Mouse (Mus musculus): ENCODE data around the gene Cul5. TPM values are rescaled to one million over a fixed set of nuclear protein-coding genes. Genes with fewer than 3 reads are reported as not detected.

Gene Cul5
- total RNA-seq (2014; rRNA removed), result 59.3 and 72.5 TPM in 2 replicates
- polyA plus RNA-seq (2015; fragmentation: Nextera tagmentation; extraction: Ambion mirVana), result 25.2 and 40.9 TPM in 2 replicates

DNA sequence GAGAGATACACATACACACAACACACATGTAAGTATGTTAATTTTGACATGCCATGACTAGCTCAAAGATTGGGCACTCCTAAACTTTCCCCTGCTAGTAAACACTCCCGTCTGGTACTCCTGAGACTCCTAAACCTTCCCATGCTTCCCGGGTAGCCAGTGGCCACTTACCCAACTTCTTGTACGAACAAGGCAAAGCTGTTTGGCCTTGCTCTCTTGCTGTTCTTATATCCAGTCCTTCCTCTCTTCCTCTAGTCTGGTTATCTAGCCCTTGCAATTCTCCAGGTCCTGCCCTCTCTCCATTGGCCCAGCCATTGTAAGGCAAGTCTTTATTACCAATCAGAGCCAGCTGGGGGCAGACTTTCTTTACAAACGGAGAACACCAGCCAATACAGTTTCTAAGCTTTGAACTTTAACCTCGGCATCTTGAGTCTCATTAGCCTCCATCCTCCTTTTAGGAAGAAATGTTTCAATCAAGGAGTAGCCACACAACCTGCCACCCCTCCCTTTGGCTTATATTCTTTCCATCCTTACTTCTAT is at the start of gene Cul5:
TSS of gene Cul5 (minus strand) at position 335 of the 540 bp plus-strand sequence.
- Histone ChIP-seq H3K9ac (no peak within 1 kb of the TSS), H3K27me3 (ENCODE audit: insufficient read depth, low read length) (no peaks in the 10 kb centered on the region), H3K9me3 (ENCODE audit: low read length) (no peaks in the 10 kb centered on the region), H3K4me1 (ENCODE audit: insufficient read depth) (peaks cover 11% of the 10 kb centered on the region; the same call in 1 of the 2 replicates), H3K36me3 (ENCODE audit: insufficient read depth) (no peaks in the 10 kb centered on the region), H3K4me2 (ENCODE audit: low read depth) (no peak within 1 kb of the TSS), H3K27ac (ENCODE audit: low read depth, low read length) (no peak within 1 kb of the TSS), H3K4me3 (ENCODE audit: low read depth, low read length) (no peak within 1 kb of the TSS)
- peak; percentile 17 for DNase-seq
- WGBS, result 52% methylated on average over 5 of the region's 5 CpGs
- TF ChIP-seq CTCF (IDR thresholded peaks at IDR 0.05; ENCODE audit: low read depth), result peak; percentile 21; the same call in 1 of the 2 replicates
- ATAC-seq, result no peak

DNA sequence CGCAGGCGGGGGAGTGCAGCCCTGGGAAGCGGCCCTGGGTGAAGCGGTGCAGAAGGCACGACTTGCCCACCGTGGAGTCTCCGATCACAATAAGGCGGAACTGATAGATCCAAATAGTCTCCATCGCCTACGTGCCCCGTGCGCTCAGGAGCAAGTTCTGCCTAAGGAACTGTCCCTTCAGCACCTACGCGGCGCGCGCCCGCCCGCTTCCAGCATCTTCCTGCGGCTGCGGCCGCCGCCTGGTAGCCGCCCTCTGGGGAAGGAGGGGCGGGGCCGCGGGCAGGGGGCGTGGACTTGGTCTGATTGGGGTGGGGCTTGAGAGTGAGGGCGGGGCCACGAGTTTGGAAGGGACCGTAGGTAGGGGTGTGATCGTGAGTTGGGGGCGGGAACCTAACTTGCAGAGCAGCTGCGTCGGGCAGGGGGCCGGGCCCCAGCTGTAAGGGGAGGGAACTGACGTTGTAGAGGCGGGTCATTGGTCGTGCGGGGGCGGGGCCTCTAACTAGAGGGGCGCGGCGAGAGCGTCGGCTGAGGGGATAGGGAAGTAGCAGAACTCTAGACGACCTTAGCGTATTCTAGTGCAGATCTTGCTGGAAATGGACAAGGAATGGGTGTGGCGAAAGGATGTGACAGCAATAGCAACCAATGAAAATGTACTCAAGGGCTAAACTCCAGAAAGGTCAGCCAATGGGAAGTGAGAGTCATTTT is 36.3 kb upstream of the Cul5 start, which contains the start of gene Rab39:
TSS of gene Rab39 (minus strand) at position 241 of the 705 bp plus-strand sequence.
- no peak within 1 kb of the TSS for H3K27ac ChIP-seq (ENCODE audit: low read depth, low read length)
- peak within 1 kb of the TSS; percentile 72 for H3K4me2 ChIP-seq (ENCODE audit: low read depth)
- peak; percentile 84 for DNase-seq
- H3K27me3 ChIP-seq (ENCODE audit: insufficient read depth, low read length), result no peaks in the 10 kb centered on the region
- peak within 1 kb of the TSS; percentile 70 for H3K4me3 ChIP-seq (ENCODE audit: low read depth, low read length)
- under 1% methylated on average over 48 of the region's 49 CpGs for WGBS
- H3K9me3 ChIP-seq (ENCODE audit: low read length), result no peaks in the 10 kb centered on the region
- H3K36me3 ChIP-seq (ENCODE audit: insufficient read depth), result no peaks in the 10 kb centered on the region
- TF ChIP-seq CTCF (IDR thresholded peaks at IDR 0.05; ENCODE audit: low read depth), result no peak
- peak within 1 kb of the TSS; percentile 36 for H3K9ac ChIP-seq
- peak; percentile 94 for ATAC-seq
- no peaks in the 10 kb centered on the region for H3K4me1 ChIP-seq (ENCODE audit: insufficient read depth)

DNA sequence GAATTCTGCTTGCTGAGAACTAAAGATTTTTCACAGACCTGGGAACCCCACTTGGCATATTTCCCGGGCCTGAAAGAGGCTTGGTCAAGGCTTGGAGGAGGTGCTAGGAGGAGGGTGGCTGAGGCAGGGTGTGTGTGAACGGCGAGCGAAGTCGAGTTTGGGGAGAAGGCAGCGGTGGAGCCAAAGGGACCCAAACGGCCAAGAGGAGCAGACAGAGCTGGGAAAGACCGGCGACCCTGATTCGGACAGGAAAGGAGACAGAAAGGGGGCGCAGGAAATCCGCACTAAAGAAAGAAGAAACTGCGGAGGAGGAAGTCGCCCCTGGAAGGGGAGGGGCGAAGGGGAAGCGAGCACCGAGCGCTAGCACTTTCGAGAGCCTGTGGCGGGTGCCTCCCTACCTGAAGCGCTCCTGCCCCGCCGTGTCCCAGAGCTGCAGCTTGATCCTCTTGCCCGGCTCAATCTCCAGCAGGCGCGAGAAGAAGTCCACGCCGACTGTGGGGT is 35.7 kb upstream of the Cul5 start:
- Histone ChIP-seq H3K4me1 (ENCODE audit: insufficient read depth) (no peaks in the 10 kb centered on the region), H3K27me3 (ENCODE audit: insufficient read depth, low read length) (no peaks in the 10 kb centered on the region), H3K9me3 (ENCODE audit: low read length) (no peaks in the 10 kb centered on the region), H3K9ac (peak overlapping the region; percentile 36), H3K36me3 (ENCODE audit: insufficient read depth) (no peaks in the 10 kb centered on the region), H3K27ac (ENCODE audit: low read depth, low read length) (no peak overlapping the region), H3K4me2 (ENCODE audit: low read depth) (peak overlapping the region; percentile 72), H3K4me3 (ENCODE audit: low read depth, low read length) (peak overlapping the region; percentile 70)
- WGBS, result under 1% methylated on average over 28 of the region's 28 CpGs
- peak; percentile 32 for DNase-seq
- no peak for TF ChIP-seq CTCF (IDR thresholded peaks at IDR 0.05; ENCODE audit: low read depth)
- ATAC-seq, result peak; percentile 47

DNA sequence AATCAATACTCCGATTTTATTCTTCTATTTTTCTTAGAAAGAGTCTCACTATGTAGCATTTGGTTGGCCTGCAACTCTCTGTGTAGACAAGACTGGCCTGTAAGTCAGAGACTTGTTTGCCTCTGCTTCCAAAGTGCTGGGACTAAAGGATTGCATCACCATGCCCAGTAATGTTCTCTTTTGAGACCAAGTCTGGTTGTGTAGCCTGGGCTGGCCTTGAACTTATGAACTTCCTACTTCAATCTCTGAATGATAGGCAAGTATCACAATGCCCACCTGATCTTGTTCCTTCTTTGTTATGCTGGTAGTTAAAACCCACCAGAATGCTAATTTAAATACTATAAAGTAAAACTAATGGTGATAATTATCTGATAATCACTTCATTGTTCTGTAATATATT is 33.2 kb upstream of the Cul5 start:
- no peak overlapping the region for H3K4me3 ChIP-seq (ENCODE audit: low read depth, low read length)
- no peak for DNase-seq
- WGBS, result 96% methylated on average over 1 of the region's 1 CpGs
- H3K36me3 ChIP-seq (ENCODE audit: insufficient read depth), result no peaks in the 10 kb centered on the region
- no peaks in the 10 kb centered on the region for H3K9me3 ChIP-seq (ENCODE audit: low read length)
- H3K9ac ChIP-seq, result no peak overlapping the region
- no peaks in the 10 kb centered on the region for H3K27me3 ChIP-seq (ENCODE audit: insufficient read depth, low read length)
- H3K4me1 ChIP-seq (ENCODE audit: insufficient read depth), result no peaks in the 10 kb centered on the region
- ATAC-seq, result no peak
- no peak for TF ChIP-seq CTCF (IDR thresholded peaks at IDR 0.05; ENCODE audit: low read depth)
- H3K27ac ChIP-seq (ENCODE audit: low read depth, low read length), result no peak overlapping the region
- H3K4me2 ChIP-seq (ENCODE audit: low read depth), result no peak overlapping the region

DNA sequence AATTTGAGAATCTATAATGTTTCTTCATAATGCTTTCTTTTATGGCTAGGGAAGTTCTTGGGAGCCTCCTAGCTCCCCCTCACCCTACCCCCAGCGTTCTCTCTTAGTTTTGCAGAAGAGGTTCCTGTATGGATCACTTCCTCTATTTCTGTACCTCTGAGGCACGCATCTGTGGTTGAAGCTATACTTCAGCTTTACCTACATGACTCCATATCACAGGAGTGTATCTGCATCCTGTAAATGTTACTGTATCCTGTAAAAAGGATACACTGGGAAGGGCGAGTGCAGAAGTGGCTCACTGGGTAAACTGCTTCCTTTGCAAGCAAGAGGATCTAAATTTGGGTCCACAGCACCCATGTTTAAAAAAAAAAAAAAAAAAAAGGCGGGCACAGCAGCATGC is 30.7 kb upstream of the Cul5 start:
- ATAC-seq (no peak), DNase-seq (no peak)
- H3K36me3 ChIP-seq (ENCODE audit: insufficient read depth), result no peaks in the 10 kb centered on the region
- H3K4me2 ChIP-seq (ENCODE audit: low read depth), result no peak overlapping the region
- WGBS, result 67% methylated on average over 4 of the region's 4 CpGs
- no peaks in the 10 kb centered on the region for H3K9me3 ChIP-seq (ENCODE audit: low read length)
- TF ChIP-seq CTCF (IDR thresholded peaks at IDR 0.05; ENCODE audit: low read depth), result no peak
- H3K4me3 ChIP-seq (ENCODE audit: low read depth, low read length), result no peak overlapping the region
- no peak overlapping the region for H3K9ac ChIP-seq
- no peak overlapping the region for H3K27ac ChIP-seq (ENCODE audit: low read depth, low read length)
- H3K27me3 ChIP-seq (ENCODE audit: insufficient read depth, low read length), result no peaks in the 10 kb centered on the region
- no peaks in the 10 kb centered on the region for H3K4me1 ChIP-seq (ENCODE audit: insufficient read depth)

DNA sequence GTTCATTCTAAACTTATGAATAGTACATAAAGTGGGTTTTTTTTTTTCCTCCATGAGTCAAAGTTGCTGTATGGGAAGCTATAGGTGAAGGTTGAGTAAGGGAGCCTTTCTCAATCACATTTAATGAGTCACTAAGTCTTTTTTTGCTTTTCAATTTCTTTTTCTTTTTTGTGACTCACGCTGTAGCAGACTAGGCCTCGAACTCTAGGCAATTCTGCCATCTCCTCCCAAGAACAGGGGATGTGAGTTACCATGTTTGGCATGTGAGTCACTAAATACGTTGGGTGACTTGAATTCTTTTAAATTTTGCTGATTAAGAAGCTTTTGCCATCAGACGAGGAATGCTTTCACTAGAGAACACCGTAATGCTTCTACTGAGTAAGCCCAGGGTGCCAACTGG is 26.0 kb upstream of the Cul5 start:
- Histone ChIP-seq H3K4me2 (ENCODE audit: low read depth) (no peak overlapping the region), H3K36me3 (ENCODE audit: insufficient read depth) (no peaks in the 10 kb centered on the region), H3K9ac (no peak overlapping the region), H3K27me3 (ENCODE audit: insufficient read depth, low read length) (no peaks in the 10 kb centered on the region), H3K27ac (ENCODE audit: low read depth, low read length) (no peak overlapping the region), H3K4me3 (ENCODE audit: low read depth, low read length) (no peak overlapping the region), H3K4me1 (ENCODE audit: insufficient read depth) (no peaks in the 10 kb centered on the region), H3K9me3 (ENCODE audit: low read length) (no peaks in the 10 kb centered on the region)
- DNase-seq, result no peak
- TF ChIP-seq CTCF (IDR thresholded peaks at IDR 0.05; ENCODE audit: low read depth), result no peak
- no peak for ATAC-seq
- WGBS, result 85% methylated on average over 5 of the region's 5 CpGs

DNA sequence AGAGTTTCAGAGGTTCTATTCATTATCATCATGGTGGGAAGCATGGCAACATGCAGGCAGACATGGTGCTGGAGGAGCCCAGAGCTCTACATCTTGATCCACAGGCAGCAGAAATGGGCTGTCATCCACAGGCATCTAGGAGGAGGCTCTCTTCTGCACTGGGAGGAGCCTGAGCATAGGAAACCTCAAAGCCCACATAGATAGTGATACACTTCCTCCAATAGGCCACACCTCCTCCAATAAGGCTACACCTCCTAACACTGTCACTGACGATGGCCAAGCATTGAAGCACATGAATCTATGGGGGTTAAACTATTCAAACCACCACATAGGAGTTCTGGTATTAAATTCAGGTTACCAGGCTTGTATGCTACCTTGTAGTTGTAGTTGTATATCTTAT is 23.9 kb upstream of the Cul5 start:
- WGBS, result 90% methylated on average over 1 of the region's 1 CpGs
- Histone ChIP-seq H3K4me1 (ENCODE audit: insufficient read depth) (no peaks in the 10 kb centered on the region), H3K36me3 (ENCODE audit: insufficient read depth) (no peaks in the 10 kb centered on the region), H3K27me3 (ENCODE audit: insufficient read depth, low read length) (no peaks in the 10 kb centered on the region), H3K9ac (no peak overlapping the region), H3K27ac (ENCODE audit: low read depth, low read length) (no peak overlapping the region), H3K4me2 (ENCODE audit: low read depth) (no peak overlapping the region), H3K9me3 (ENCODE audit: low read length) (no peaks in the 10 kb centered on the region), H3K4me3 (ENCODE audit: low read depth, low read length) (no peak overlapping the region)
- TF ChIP-seq CTCF (IDR thresholded peaks at IDR 0.05; ENCODE audit: low read depth), result no peak
- no peak for ATAC-seq
- no peak for DNase-seq

Measured in forebrain, postnatal 0 days (tissue).